Mouse (Mus musculus) small intestine, adult 2 months (tissue): ENCODE measurements around the gene Olfr281. TPM values are rescaled to one million over a fixed set of nuclear protein-coding genes. Genes with fewer than 3 reads are reported as not detected.

ENCODE experiments used
- H3K27ac ChIP-seq: fragments of 200-500 bp; 2 replicates; pipeline ENCODE4 v1.5.1; 2012; ENCODE audit warnings: low read depth, low read length, control low read depth, inconsistent platforms; ENCODE audit not compliant: insufficient read depth
- H3K27me3 ChIP-seq: fragments of 200-500 bp; 2 replicates; pipeline ENCODE4 v1.6.1; 2012; ENCODE audit warnings: mild to moderate bottlenecking, moderate library complexity, low read length, inconsistent platforms; ENCODE audit not compliant: control insufficient read depth, insufficient read depth
- H3K36me3 ChIP-seq: fragments of 200-500 bp; 2 replicates; pipeline ENCODE4 v1.6.1; 2012; ENCODE audit warnings: mild to moderate bottlenecking, low read length, control low read depth, inconsistent platforms; ENCODE audit not compliant: control insufficient read depth, insufficient read depth
- H3K4me1 ChIP-seq: fragments of 200-500 bp; 2 replicates; pipeline ENCODE4 v1.6.1; 2012; ENCODE audit warnings: low read length, inconsistent platforms, mixed read lengths; ENCODE audit not compliant: control insufficient read depth, insufficient read depth, insufficient read length
- H3K4me3 ChIP-seq: fragments of 200-500 bp; 2 replicates; pipeline ENCODE4 v1.5.1; 2012; ENCODE audit warnings: low read depth, mild to moderate bottlenecking, control low read depth, inconsistent platforms, low read length, moderate library complexity
- CTCF ChIP-seq: fragments of 200-500 bp; IDR thresholded peaks from 2 replicates; pipeline ENCODE4 v1.5.1; 2012; ENCODE audit warnings: low read depth, mild to moderate bottlenecking, control low read depth, inconsistent platforms, low read length, moderate library complexity, mixed read lengths; ENCODE audit not compliant: insufficient replicate concordance, insufficient read length; ENCODE audit errors: extremely low read depth
- POLR2A ChIP-seq: fragments of 200-500 bp; IDR thresholded peaks from 2 replicates; pipeline ENCODE4 v1.6.1; 2012; ENCODE audit warnings: low read depth, mild to moderate bottlenecking, control low read depth, inconsistent platforms, low read length, moderate library complexity
- WGBS: fragments of 180-500 bp; shearing (Covaris S2); methylation state at CpG from one replicate; pipeline ENCODE4 v1.1.7; 2018; 5-methylcytosine and 5-hydroxymethylcytosine counted together
- polyA plus RNA-seq: library from polyadenylated mRNA; depleted of rRNA; stranded (reverse); fragments of >200 nt; gene quantifications from 2 replicates; pipeline ENCODE4 v1.2.3, GENCODE M21; 2012; rRNA removed

Olfr281 gene
- polyA plus RNA-seq, 1 experiment: not detected

DNA sequence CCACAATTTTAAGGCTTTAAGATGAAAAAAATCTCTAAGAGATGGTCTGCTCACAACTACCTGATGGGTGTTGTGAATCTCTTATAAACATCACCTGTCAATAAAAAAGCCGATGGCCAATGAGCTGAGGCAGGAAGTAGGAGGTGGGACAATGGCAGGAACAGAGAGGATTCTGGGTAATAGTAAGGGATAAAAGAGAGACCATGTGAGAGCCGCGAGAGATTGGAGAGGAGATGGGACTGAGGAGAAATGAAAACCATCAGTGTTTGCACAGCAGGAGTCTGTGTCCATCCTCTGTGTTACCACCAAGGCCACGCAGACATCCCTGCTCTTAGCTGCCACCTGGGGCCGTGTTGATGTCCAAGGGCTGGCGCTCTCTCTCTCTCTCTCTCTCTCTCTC, 54.9 kb downstream of the Olfr281 start:
- 78% methylated on average over 6 of the region's 6 CpGs for WGBS
- no peak for TF ChIP-seq POLR2A
- TF ChIP-seq CTCF: no peak
- Histone ChIP-seq H3K4me1 (no peaks in the 10 kb centered on the region), H3K4me3 (no peak overlapping the region), H3K27me3 (0 out of 2 replicates have a peak, but pooled peaks cover 2% of the 10 kb centered on the region), H3K36me3 (no peaks in the 10 kb centered on the region), H3K27ac (no peak overlapping the region)

DNA sequence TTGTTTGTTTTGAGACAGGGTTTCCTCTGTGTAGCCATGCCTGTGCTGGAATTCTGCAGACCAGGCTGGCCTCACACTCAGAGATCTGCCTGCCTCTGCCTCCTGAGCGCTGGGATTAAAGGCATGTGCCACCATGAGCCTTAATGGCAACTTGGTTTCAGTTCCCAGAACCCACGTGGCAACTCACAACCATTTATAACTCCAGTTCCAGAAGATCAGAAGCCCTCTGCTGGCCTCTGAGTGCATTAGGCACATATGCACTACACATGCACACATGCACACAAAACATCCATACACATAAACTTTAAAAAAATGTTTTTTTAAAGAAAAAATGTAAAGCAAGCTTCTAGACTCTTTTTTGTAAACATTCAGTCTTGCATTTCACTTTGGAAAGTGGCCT, 57.0 kb downstream of the Olfr281 start:
- Histone ChIP-seq H3K36me3 (no peaks in the 10 kb centered on the region), H3K4me1 (peaks cover 3% of the 10 kb centered on the region; the same call in 1 of the 2 replicates), H3K27ac (no peak overlapping the region), H3K27me3 (no peaks in the 10 kb centered on the region), H3K4me3 (no peak overlapping the region)
- WGBS: 39% methylated on average over 2 of the region's 2 CpGs
- no peak for TF ChIP-seq CTCF
- TF ChIP-seq POLR2A: no peak

Other genes starting within 250 kb of the Olfr281 start
- gene Gm44579, start 231.6 kb upstream of the Olfr281 start, polyA plus RNA-seq: not detected in 2 replicates
- 0.11 and 0.67 TPM in 2 replicates for gene Olfr287, start 231.5 kb upstream of the Olfr281 start, polyA plus RNA-seq
- gene Olfr286, start 218.1 kb upstream of the Olfr281 start, polyA plus RNA-seq: 0.24 TPM in 1 of 2 replicates, not detected in the other
- gene H1fnt, start 195.3 kb upstream of the Olfr281 start, polyA plus RNA-seq: not detected in 2 replicates
- 0.28 and 0.34 TPM in 2 replicates for gene Zfp641, start 156.4 kb upstream of the Olfr281 start, polyA plus RNA-seq
- gene Olfr285, start 135.2 kb upstream of the Olfr281 start, polyA plus RNA-seq: not detected in 2 replicates
- not detected in 2 replicates for gene Olfr284, start 111.6 kb upstream of the Olfr281 start, polyA plus RNA-seq
- not detected in 2 replicates for gene Olfr283, start 71.6 kb upstream of the Olfr281 start, polyA plus RNA-seq
- not detected in 2 replicates for gene Olfr282, start 21.4 kb upstream of the Olfr281 start, polyA plus RNA-seq
- gene OR5BS1P, start 17.3 kb downstream of the Olfr281 start, polyA plus RNA-seq: not detected in 2 replicates
- not detected in 2 replicates for gene Lalba, start 30.1 kb downstream of the Olfr281 start, polyA plus RNA-seq
- gene Olfr279, start 39.8 kb downstream of the Olfr281 start, polyA plus RNA-seq: not detected in 2 replicates
- 8.4 and 15.0 TPM in 2 replicates for gene Kansl2, start 81.7 kb downstream of the Olfr281 start, polyA plus RNA-seq
- gene Ccnt1, start 118.3 kb downstream of the Olfr281 start, polyA plus RNA-seq: 3.6 and 5.2 TPM in 2 replicates
- 0.46 and 2.7 TPM in 2 replicates for gene 4930415O20Rik, start 118.4 kb downstream of the Olfr281 start, polyA plus RNA-seq
- gene Adcy6, start 157.5 kb downstream of the Olfr281 start, polyA plus RNA-seq: 55.9 and 89.2 TPM in 2 replicates
- 19.1 and 40.2 TPM in 2 replicates for gene Cacnb3, start 178.3 kb downstream of the Olfr281 start, polyA plus RNA-seq
- gene Ddx23, start 210.3 kb downstream of the Olfr281 start, polyA plus RNA-seq: 13.6 and 24.3 TPM in 2 replicates
- gene Rnd1, start 224.9 kb downstream of the Olfr281 start, polyA plus RNA-seq: 1.6 and 2.2 TPM in 2 replicates